Mouse (Mus musculus) lung, postnatal 0 days (tissue): ENCODE measurements at regions not wholly inside any gene's neighbourhood (a gene's known extent, or its start where the extent isn't known, plus 50 kb on each side); places are given as distances from the start of the nearest gene placed in this dataset.

Experiments used
- CTCF ChIP-seq: IDR thresholded peaks from 2 replicates; pipeline ENCODE4 v1.5.1; 2016; ENCODE audit warnings: antibody characterized with exemption, mild to moderate bottlenecking
- EP300 ChIP-seq: IDR thresholded peaks from 2 replicates; pipeline ENCODE4 v1.6.1; 2016; ENCODE audit warnings: antibody characterized with exemption, mild to moderate bottlenecking, control low read depth

DNA sequence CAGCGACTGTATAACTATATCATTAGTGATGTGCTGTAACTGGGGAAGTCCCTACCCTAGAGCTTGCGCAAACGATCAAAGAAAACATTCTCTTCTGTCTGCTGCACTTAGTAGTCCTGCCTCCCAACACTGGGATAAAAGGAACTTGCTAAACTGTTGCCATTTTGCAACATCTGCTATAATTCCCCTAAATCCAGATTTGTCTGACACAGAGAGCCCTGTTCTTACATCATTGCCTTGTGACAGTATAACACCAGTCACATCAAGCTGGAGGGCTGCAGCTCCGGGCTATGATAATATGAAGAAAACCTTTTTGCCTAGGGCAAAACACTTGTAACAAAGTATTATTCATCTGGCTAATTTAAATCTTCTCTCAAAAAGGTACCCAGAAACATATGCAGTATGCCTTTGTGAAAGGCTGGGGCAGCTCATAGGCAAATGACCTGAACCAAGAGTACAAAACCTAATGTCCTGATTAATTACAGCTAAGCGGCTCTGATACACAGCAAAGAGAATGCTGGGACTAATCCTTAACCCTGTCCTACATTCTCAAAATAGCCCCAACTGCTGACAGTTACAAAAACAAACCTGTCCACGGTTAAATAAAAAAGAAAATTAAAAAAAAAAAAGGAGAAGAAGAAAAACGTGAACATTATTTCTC is 67.5 kb upstream of the Otx2 start:
- TF ChIP-seq CTCF (no peak), EP300 (no peak)
